Mouse (Mus musculus): ENCODE measurements at regions not wholly inside any gene's neighbourhood (a gene's known extent, or its start where the extent isn't known, plus 50 kb on each side); places are given as distances from the start of the nearest gene placed in this dataset.

GRCm38 (mm10) chr1:184257356-184257755 lies 223.3 kb upstream of the 1700056E22Rik start:
- TF ChIP-seq POLR2A (IDR thresholded peaks at IDR 0.05; ENCODE audit: insufficient read depth, low read length) (no peak), CTCF (IDR thresholded peaks at IDR 0.05; ENCODE audit: low read depth, low read length) (peak; percentile 13)

Data from ES-Bruce4 (cell line).